Mouse (Mus musculus): ENCODE measurements around the gene Zfp316.

GRCm38 (mm10) chr5:143264689-143265088, 5.1 kb downstream of the Zfp316 start:
- TF ChIP-seq USF1 (IDR thresholded peaks at IDR 0.05; ENCODE audit: low read depth) = no peak
- no peak for TF ChIP-seq POLR2AphosphoS2 (IDR thresholded peaks at IDR 0.05; ENCODE audit: insufficient read length, low read depth)
- TF ChIP-seq POLR2A (IDR thresholded peaks at IDR 0.05; ENCODE audit: insufficient read length, low read depth) = no peak
- TF ChIP-seq CEBPB (IDR thresholded peaks at IDR 0.05; ENCODE audit: insufficient read depth, poor library complexity, severe bottlenecking) = no peak
- no peak for TF ChIP-seq E2F4 (IDR thresholded peaks at IDR 0.05; ENCODE audit: insufficient read depth)
- TF ChIP-seq MYOD1 (IDR thresholded peaks at IDR 0.05; ENCODE audit: control insufficient read depth in 1 of 3, insufficient read length in 2 of 3, low read depth in 2 of 3) = no peak
